Mouse (Mus musculus): ENCODE data around the gene Eepd1.

- peak; percentile 71 for TF ChIP-seq CTCF (IDR thresholded peaks at IDR 0.05; ENCODE audit: insufficient read depth, low read length)
- TF ChIP-seq POLR2A (IDR thresholded peaks at IDR 0.05; ENCODE audit: borderline replicate concordance, extremely low read depth, low read depth, low read length), result no peak
These were observed 110.3 kb downstream of the Eepd1 start for GRCm38 (mm10) chr9:25591390-25592354.
